Mouse (Mus musculus): ENCODE measurements around the gene Dzip1l.

- TF ChIP-seq CTCF (IDR thresholded peaks at IDR 0.05; ENCODE audit: low read depth, low read length) = no peak
- TF ChIP-seq POLR2A (IDR thresholded peaks at IDR 0.05; ENCODE audit: insufficient read depth, low read length) = no peak
Observed at GRCm38 (mm10) chr9:99639957-99640356, 10.7 kb downstream of the Dzip1l start.

Data from ES-Bruce4 (cell line).